Mouse (Mus musculus) cerebellum, adult 2 months (tissue): Measurements from ENCODE around the gene Ube2z.

ENCODE experiments used
- CTCF ChIP-seq: fragments of 200-500 bp; IDR thresholded peaks from 2 replicates; pipeline ENCODE4 v1.5.1; 2011; ENCODE audit warnings: low read depth, mild to moderate bottlenecking, control low read depth, low read length, moderate library complexity, borderline replicate concordance; ENCODE audit not compliant: insufficient read depth
- POLR2A ChIP-seq: fragments of 200-500 bp; IDR thresholded peaks from 2 replicates; pipeline ENCODE4 v1.6.1; 2011; ENCODE audit warnings: low read length, control low read depth, borderline replicate concordance; ENCODE audit not compliant: insufficient read depth

- no peak for TF ChIP-seq CTCF
- TF ChIP-seq POLR2A = no peak
Observed at GRCm38 (mm10) chr11:96007516-96008235, 57.5 kb downstream of the Ube2z start.
